Mouse (Mus musculus) c-Kit-positive CD71-positive TER-119-negative erythroid progenitor cells, embryonic 14.5 days (primary cell): ENCODE data around the gene Rnf39.

ENCODE experiments used
- DNase-seq: peaks from one replicate; pipeline ENCODE4 v3.0.0-alpha.2; 2013; ENCODE audit warnings: low read depth

The Rnf39 gene

DNA sequence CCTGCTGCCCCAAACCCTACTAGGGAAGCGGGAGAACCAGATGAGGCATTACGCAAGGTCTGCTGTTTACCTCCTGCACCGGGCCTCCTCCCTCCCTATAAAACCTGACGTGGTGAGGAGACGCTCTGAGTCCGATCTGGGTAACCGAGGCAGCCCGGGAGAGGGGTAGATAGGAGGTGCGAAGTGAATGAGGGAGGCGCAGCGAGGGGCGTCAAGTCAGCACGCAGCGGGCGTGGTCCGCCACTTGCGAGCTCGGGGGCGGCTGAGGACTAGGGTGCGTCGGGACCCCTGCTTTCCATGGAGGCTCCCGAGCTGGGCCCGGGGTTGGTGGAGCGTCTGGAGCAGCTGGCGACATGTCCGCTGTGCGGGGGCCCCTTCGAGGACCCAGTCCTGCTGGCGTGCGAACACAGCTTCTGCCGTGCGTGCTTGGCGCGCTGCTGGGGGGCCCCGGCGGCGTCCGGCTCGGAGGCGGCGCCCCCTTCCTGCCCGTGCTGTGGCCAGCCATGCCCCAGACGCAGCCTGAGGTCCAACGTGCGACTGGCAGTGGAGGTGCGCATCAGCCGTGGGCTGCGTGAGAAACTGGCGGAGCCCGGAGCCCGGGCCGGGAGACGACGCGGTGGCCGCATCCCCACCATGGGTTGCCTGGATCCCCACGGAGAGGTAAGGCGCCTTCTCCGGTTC, at the start of gene Rnf39:
Rnf39 (plus strand) TSS at position 128 of the 681 bp plus-strand sequence.
- no peak for DNase-seq

DNA sequence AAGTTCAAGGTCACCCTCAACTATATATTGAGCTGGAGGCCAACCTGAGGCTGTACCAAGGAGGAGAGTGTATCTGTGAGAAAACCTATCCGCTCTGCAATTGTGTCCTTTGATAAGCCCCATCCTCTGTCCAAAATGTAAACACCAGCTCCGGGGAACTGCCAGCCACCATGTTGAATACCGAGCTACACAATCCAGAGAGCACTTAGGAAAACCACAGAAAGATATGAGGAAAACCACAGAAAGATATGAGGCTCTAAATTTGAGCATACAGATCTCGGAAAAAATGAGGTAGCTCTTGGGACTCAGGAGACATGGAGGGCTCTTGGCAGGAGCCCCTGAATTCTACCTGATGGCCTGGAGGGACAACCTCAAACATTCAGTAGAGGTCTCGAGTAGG, 49.3 kb upstream of the Rnf39 start:
- no peak for DNase-seq

GRCm38 (mm10) chr17:36896583-36896982, 46.1 kb upstream of the Rnf39 start:
- DNase-seq: peak; percentile 31

GRCm38 (mm10) chr17:36897065-36897464, 45.7 kb upstream of the Rnf39 start:
- no peak for DNase-seq

DNA sequence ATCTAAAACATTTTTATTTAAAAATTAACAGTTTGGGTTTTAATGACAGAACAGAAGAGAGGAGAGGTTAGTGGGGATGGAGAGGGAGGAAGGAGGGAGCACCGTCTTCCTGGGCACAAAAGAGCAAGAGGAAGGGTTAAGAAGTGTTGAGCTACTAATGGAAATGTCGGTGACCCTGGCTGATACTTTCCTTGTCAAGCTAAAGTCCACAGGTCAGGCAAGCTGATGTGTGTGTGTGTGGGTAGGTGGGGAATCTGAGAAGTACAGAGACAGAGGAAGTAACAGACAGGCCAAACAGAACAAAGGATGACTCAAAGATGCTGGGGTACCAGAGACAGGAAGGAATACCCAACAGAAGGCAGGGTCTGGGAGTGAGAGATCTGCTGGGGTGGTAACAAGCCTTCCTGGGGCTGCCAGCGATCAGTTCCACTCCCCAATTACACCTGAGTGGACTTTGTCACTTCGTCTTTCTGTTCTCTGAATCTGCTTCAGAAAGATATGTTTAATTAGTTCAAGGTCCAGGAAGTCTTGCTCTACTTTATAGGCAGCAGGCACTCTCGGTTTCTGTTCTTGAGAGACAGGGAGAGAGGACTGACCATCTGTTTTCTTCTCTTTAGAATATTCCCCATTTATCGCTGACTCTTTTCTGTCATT, 45.0 kb upstream of the Rnf39 start, which contains the start of gene Trim31:
Trim31 (plus strand) TSS at position 567 of the 654 bp plus-strand sequence.
- no peak for DNase-seq

DNA sequence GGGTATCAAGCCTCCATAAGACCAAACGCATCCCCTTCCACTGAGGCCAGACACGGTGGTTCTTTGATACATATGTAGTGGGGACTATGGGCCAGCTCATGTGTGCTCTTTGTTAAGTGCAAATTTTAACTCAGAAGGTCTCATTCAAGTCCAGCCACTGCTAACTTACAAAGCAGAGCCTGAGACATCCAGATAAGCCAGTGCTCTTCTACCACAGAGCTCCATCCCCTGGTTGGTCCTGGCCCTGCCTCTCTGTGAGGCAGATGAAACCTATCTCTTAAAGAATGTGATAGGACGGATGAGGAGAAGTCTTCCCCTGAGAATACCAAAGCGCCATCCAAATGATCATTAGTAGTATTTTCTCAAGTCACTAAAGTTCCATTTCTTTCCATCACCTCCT, 43.3 kb upstream of the Rnf39 start:
- DNase-seq: no peak

- DNase-seq: no peak
These were observed 42.7 kb upstream of the Rnf39 start for GRCm38 (mm10) chr17:36900001-36900400.

GRCm38 (mm10) chr17:36900691-36901090, 42.0 kb upstream of the Rnf39 start:
- DNase-seq: no peak

GRCm38 (mm10) chr17:36903651-36904050, 39.1 kb upstream of the Rnf39 start:
- DNase-seq: no peak

- DNase-seq: no peak
These were observed 34.5 kb upstream of the Rnf39 start for GRCm38 (mm10) chr17:36908235-36908634.

GRCm38 (mm10) chr17:36909802-36910201, 32.9 kb upstream of the Rnf39 start:
- no peak for DNase-seq

DNA sequence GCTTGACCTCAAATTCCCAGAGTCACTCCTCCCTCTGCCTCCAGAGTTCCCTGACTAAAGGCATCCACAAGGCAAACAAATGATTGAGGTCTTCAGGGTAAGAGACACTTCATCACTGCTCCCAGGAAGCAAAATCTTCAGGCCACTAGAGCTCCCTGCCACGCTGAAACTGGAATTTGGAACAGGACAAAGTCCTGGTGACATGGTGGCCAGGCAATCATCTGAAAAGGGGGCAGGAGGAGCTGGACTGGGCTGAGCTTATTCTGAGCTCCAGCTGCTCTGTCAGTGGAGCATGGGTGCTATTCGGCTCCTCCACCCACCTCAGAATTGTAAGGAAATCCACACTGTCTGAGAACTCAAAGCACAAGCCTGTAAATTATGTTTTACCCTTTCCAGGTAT, 30.7 kb upstream of the Rnf39 start:
- no peak for DNase-seq

GRCm38 (mm10) chr17:36914108-36914507, 28.6 kb upstream of the Rnf39 start:
- DNase-seq: peak; percentile 61

DNA sequence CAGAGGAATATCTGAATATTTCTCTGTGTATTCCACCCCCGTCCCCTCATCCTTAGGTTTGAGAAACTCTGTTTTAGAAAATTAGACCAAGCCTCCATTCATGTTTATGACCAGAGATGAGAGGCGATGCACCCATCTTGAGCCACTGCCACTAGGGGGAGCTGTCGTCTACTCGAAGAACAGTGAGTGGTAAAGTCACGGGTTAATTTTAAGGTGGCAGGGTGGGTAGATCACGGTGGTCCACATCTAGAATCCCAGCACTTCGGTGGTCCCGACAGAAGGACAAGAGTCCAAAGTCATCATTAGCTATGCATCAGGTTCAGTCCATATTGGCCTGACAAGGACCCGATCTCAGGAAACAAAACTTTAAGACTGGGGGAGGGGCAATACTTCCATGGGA, 27.6 kb upstream of the Rnf39 start:
- DNase-seq: peak; percentile 37

DNA sequence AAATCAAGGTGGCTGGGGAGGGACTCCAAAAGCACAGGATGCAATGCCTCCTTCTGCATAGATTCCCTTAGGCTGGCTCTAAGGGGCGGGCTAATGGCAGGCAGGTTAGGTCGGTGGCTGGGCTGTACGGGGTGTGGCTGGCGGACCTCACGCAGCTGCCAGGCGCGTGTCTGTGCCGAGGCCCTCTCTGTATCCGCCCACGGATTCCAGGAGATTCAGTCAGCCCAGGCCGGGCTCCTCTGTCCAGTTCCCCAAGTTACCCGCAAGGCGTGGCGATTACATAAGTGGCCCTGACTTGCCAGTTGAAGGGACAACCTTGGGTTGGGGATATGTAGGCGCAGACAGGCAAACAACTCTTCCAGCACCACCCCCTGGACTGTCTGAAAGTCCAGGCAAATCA, 22.5 kb upstream of the Rnf39 start:
- DNase-seq: no peak

DNA sequence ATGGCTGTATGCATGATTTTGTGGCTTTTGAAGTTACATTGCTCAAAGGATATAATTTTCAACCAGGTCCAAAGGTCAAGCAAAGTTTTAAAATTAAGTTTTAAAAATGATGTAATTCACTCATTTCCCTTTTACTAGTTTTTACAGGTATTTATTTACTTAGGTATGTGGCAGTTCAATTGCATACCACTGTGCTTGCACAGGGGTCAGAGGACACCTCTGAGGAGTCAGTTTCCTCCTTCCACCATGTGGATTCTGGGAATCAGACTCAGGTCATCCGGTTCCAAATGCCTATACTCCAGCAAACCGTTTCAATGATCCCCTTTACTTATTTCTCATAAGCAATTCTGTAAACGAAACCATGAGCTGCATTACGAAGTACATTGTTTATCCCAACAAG, 20.0 kb upstream of the Rnf39 start:
- DNase-seq: no peak

DNA sequence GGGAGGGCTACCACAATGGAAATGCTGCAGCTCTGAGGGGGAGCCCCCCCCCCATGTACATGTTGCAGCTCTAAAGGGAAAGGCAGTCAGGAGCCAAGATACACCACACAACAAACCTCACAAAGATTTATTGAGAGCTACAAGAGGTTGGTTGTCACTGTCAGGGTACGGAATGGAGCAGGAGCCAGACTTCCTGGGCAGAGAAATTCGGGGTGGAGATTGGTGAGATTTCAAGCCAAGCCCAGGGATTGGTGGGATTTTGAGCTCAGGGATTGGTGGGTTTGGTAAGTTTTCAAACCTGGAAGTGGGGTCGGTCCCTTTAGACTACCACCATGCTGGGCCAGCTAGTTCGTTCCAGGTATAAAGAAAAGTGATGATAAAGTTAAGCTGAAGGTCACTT, 19.2 kb upstream of the Rnf39 start:
- DNase-seq: no peak

GRCm38 (mm10) chr17:36927496-36928120, 15.1 kb upstream of the Rnf39 start:
- no peak for DNase-seq

- no peak for DNase-seq
These were observed 13.3 kb upstream of the Rnf39 start for GRCm38 (mm10) chr17:36929236-36929932.

- DNase-seq: no peak
These were observed 12.5 kb upstream of the Rnf39 start for GRCm38 (mm10) chr17:36930233-36930632.

GRCm38 (mm10) chr17:36931130-36931529, 11.6 kb upstream of the Rnf39 start:
- DNase-seq: no peak

DNA sequence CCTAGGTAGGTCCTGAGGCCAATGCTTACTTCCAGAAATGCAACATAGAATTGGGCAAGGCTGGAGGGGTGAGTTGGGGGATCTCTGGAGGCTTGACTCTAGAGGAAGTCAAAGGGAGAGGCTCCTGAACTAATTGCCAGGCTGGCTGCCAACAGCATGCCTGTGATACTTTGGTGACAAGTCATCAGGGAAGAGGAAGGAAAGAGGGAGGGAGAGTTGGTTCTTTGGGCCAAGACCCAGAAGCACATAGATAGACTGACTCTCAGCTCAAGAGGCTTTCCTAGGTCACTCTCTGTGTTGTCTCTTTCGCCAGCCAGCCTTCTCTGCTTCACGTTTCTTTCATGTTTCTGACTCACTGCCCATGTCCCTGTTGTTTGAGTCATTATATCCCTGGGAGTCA, 10.9 kb upstream of the Rnf39 start:
- DNase-seq: no peak

DNA sequence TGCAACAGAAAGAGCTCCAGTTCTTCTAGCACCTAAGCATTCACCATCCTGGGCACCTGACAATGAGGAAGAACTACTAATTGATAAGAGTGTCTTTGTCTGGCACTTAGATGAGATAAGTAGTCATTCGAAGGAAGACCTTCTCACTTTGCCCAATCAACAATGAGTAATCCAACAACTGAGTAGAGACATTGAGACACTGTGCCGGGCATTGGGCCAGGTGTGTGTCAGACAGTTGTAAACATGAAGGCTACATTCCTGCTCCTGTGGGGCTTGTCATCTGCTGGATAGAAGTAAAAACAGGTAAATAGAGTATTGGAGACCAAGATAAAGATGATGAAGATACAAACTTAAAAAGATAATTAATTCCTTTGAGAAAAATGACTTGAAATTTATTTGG, 4.7 kb upstream of the Rnf39 start:
- no peak for DNase-seq
